Comparison of ENCODE assay signal across 9 mouse cellular contexts in the genomic region with DNA sequence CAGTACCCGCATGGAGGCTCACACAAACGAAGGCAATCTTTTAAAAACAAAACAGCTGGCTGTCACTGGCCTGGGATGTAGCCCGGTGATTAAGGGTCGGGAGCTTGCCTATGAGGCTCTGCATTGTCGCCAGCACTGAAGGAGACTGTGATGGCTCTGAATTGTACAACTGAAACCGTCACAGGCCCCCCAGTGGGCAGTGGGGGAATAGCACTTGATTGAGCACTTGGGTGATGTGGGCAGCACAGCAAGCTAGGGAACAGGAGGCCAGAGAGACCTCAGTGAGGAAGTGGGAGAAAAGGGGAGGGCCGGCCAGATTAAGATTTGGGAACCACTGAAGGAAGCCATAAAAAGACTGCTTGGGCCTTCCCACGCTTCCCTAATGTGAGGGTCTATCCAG. TPM values are rescaled to one million over a fixed set of nuclear protein-coding genes. Genes with fewer than 3 reads are reported as not detected.
DNase-seq lines count a peak whose midpoint lies in the region; ATAC-seq and TF ChIP-seq lines count a peak whose summit lies in the region.
"Had no signal": no experiment of that assay in that cellular context is flagged by ENCODE, and none has a peak within 500 bp of the region (broad histone marks: within the 10 kb centered on the region; RNA-seq: fewer than 3 reads in every experiment).

No protein-coding gene starts in this region.

- H3K4me1 ChIP-seq in ES-Bruce4 (ENCODE audit: control insufficient read depth, insufficient read depth, low read length), result peaks cover 6% of the 10 kb centered on the region
- peaks cover 33% of the 10 kb centered on the region for H3K4me1 ChIP-seq in embryonic facial prominence, embryonic 10.5 days
- no peaks in the 10 kb centered on the region for H3K4me1 ChIP-seq in heart, postnatal 0 days (ENCODE audit: control insufficient read depth, insufficient read depth)

- no peak for TF ChIP-seq POLR2A in ES-Bruce4 (IDR thresholded peaks at IDR 0.05; ENCODE audit: insufficient read depth, low read length)

- ATAC-seq in heart, postnatal 0 days (ENCODE audit: insufficient read depth, low read depth), result peak; percentile 67

- peak; percentile 71 for TF ChIP-seq CTCF in ES-Bruce4 (IDR thresholded peaks at IDR 0.05; ENCODE audit: low read depth, low read length)
- TF ChIP-seq CTCF in heart, postnatal 0 days (IDR thresholded peaks at IDR 0.05; ENCODE audit: low read depth), result peak; percentile 80

- H3K36me3 ChIP-seq in ES-Bruce4 (ENCODE audit: control insufficient read depth, insufficient read depth, low read length, poor library complexity, severe bottlenecking), result no peaks in the 10 kb centered on the region; the same call in 1 of the 2 replicates
- 0 out of 2 replicates have a peak, but pooled peaks cover 3% of the 10 kb centered on the region for H3K36me3 ChIP-seq in embryonic facial prominence, embryonic 10.5 days (replicated peaks)
- H3K36me3 ChIP-seq in heart, postnatal 0 days (replicated peaks; ENCODE audit: control insufficient read depth, insufficient read depth, low read length), result no peaks in the 10 kb centered on the region

- DNase-seq in adrenal gland, adult 8-10 months, result peak; percentile 69
- peak; percentile 82 for DNase-seq in embryonic facial prominence, embryonic 10.5 days (ENCODE audit: low spot score)
- peak; percentile 60 for DNase-seq in heart, postnatal 0 days (ENCODE audit: low spot score)
- DNase-seq in layer of hippocampus, postnatal 10 days (ENCODE audit: low spot score in 2 of 2), result peak; percentile 88 to 89
- DNase-seq in lung, postnatal 14 days, result peak; percentile 86
- peak; percentile 79 for DNase-seq in right cerebral cortex, postnatal 4 days
- DNase-seq in urinary bladder, postnatal 4 days (ENCODE audit: low spot score in 2 of 2), result peak; percentile 70 to 87

- no peak for TF ChIP-seq EP300 in ES-Bruce4 (IDR thresholded peaks at IDR 0.05; ENCODE audit: insufficient read depth, low read depth, low read length)
- no peak for TF ChIP-seq EP300 in heart, postnatal 0 days (IDR thresholded peaks at IDR 0.05; ENCODE audit: low read depth)

- H3K4me3 ChIP-seq in ES-Bruce4 (ENCODE audit: low read depth, low read length), result no peak overlapping the region
- H3K4me3 ChIP-seq in embryonic facial prominence, embryonic 10.5 days, result no peak overlapping the region
- no peak overlapping the region for H3K4me3 ChIP-seq in heart, postnatal 0 days (ENCODE audit: low read depth, low read length)
- H3K4me3 ChIP-seq: limb, embryonic 15.5 days had no signal

- no peak overlapping the region for H3K4me2 ChIP-seq in heart, postnatal 0 days (ENCODE audit: low read depth, low read length)
- H3K4me2 ChIP-seq: limb, embryonic 15.5 days had no signal

- H3K9ac ChIP-seq in ES-Bruce4 (ENCODE audit: low read depth, poor library complexity, severe bottlenecking), result no peak overlapping the region
- no peak overlapping the region for H3K9ac ChIP-seq in heart, postnatal 0 days (replicated peaks; ENCODE audit: low read depth, low read length)
- H3K9ac ChIP-seq: limb, embryonic 15.5 days had no signal

- no peaks in the 10 kb centered on the region for H3K9me3 ChIP-seq in ES-Bruce4 (replicated peaks; ENCODE audit: control insufficient read depth, insufficient read depth, low read length, poor library complexity, severe bottlenecking)
- peaks cover 2% of the 10 kb centered on the region; the same call in 1 of the 2 replicates for H3K9me3 ChIP-seq in embryonic facial prominence, embryonic 10.5 days
- no peaks in the 10 kb centered on the region for H3K9me3 ChIP-seq in heart, postnatal 0 days (replicated peaks; ENCODE audit: control insufficient read depth, low read length)
- H3K9me3 ChIP-seq: limb, embryonic 15.5 days had no signal

- H3K27ac ChIP-seq in ES-Bruce4 (ENCODE audit: insufficient read depth, low read length), result no peak overlapping the region
- H3K27ac ChIP-seq in embryonic facial prominence, embryonic 10.5 days (replicated peaks), result no peak overlapping the region
- H3K27ac ChIP-seq in heart, postnatal 0 days (ENCODE audit: low read depth), result no peak overlapping the region
- H3K27ac ChIP-seq: limb, embryonic 15.5 days had no signal

- 21% methylated on average over 8 of the region's 8 CpGs for WGBS in embryonic facial prominence, embryonic 10.5 days
- WGBS in heart, postnatal 0 days, result 17% methylated on average over 8 of the region's 8 CpGs

- no peaks in the 10 kb centered on the region for H3K27me3 ChIP-seq in ES-Bruce4 (ENCODE audit: control insufficient read depth, insufficient read depth, low read length, poor library complexity, severe bottlenecking)
- peaks cover 87% of the 10 kb centered on the region for H3K27me3 ChIP-seq in embryonic facial prominence, embryonic 10.5 days (replicated peaks; ENCODE audit: low read depth, poor library complexity, severe bottlenecking)
- H3K27me3 ChIP-seq in heart, postnatal 0 days (ENCODE audit: control insufficient read depth, insufficient read depth, low read length), result peaks cover 13% of the 10 kb centered on the region

RNA-seq across cellular contexts. Expression of a gene that starts 7.9 kb away (rescaled TPM):
- 57.1 and 57.8 TPM in 2 replicates for polyA plus RNA-seq in ES-Bruce4 (2011; ENCODE audit: insufficient read depth, insufficient read length, low read depth, missing spikeins)
- 1 to 10 TPM; 1.7 to 2.2 (median 1.9) TPM for total RNA-seq in adrenal gland, adult 8-10 months (2022)
- polyA plus RNA-seq in embryonic facial prominence, embryonic 10.5 days (2016; fragmentation: Nextera tagmentation; extraction: Ambion mirVana), result 0.83 and 0.97 TPM in 2 replicates
- total RNA-seq in heart, postnatal 0 days (2014; rRNA removed; ENCODE audit: low replicate concordance), result 28.6 and 36.6 TPM in 2 replicates
- 103 and 105 TPM in 2 replicates for polyA plus RNA-seq in heart, postnatal 0 days (2015; fragmentation: Nextera tagmentation; extraction: Ambion mirVana)
- total RNA-seq in layer of hippocampus, postnatal 10 days (2021), result under 1 TPM; 0.55 to 0.89 TPM

RNA-seq across cellular contexts. Expression of a gene that starts 33.5 kb away (rescaled TPM):
- polyA plus RNA-seq in ES-Bruce4 (2011; ENCODE audit: insufficient read depth, insufficient read length, low read depth, missing spikeins), result 7.2 and 9.3 TPM in 2 replicates
- 1 to 10 TPM; 2.5 to 4.9 (median 3.6) TPM for total RNA-seq in adrenal gland, adult 8-10 months (2022)
- 4.2 and 5.3 TPM in 2 replicates for polyA plus RNA-seq in embryonic facial prominence, embryonic 10.5 days (2016; fragmentation: Nextera tagmentation; extraction: Ambion mirVana)
- total RNA-seq in heart, postnatal 0 days (2014; rRNA removed; ENCODE audit: low replicate concordance), result 2.9 and 3.2 TPM in 2 replicates
- 1.7 and 2.0 TPM in 2 replicates for polyA plus RNA-seq in heart, postnatal 0 days (2015; fragmentation: Nextera tagmentation; extraction: Ambion mirVana)
- 1 to 10 TPM; 5.1 to 5.6 TPM for total RNA-seq in layer of hippocampus, postnatal 10 days (2021)

RNA-seq across cellular contexts. Expression of a gene that starts 44.9 kb away (rescaled TPM):
- 5.5 and 6.0 TPM in 2 replicates for polyA plus RNA-seq in ES-Bruce4 (2011; ENCODE audit: insufficient read depth, insufficient read length, low read depth, missing spikeins)
- total RNA-seq in adrenal gland, adult 8-10 months (2022), result 10 to 100 TPM; 16.2 to 20.8 (median 18.1) TPM
- polyA plus RNA-seq in embryonic facial prominence, embryonic 10.5 days (2016; fragmentation: Nextera tagmentation; extraction: Ambion mirVana), result 24.2 and 26.2 TPM in 2 replicates
- 19.1 and 21.3 TPM in 2 replicates for total RNA-seq in heart, postnatal 0 days (2014; rRNA removed; ENCODE audit: low replicate concordance)
- polyA plus RNA-seq in heart, postnatal 0 days (2015; fragmentation: Nextera tagmentation; extraction: Ambion mirVana), result 15.3 and 19.5 TPM in 2 replicates
- 10 to 100 TPM; 88.7 to 93.8 TPM for total RNA-seq in layer of hippocampus, postnatal 10 days (2021)
